Mouse (Mus musculus): ENCODE measurements around the gene Itprid1. TPM values are rescaled to one million over a fixed set of nuclear protein-coding genes. Genes with fewer than 3 reads are reported as not detected.
A peak's percentile ranks its signal among the peaks of the same experiment; 100 is the strongest.

The Itprid1 gene
- total RNA-seq, 1 experiment from 2014 or later, result not detected

GRCm38 (mm10) chr6:55879356-55879960 is 42.8 kb downstream of the Itprid1 start:
- ATAC-seq (replicated peaks; ENCODE audit: low read depth, poor library complexity, severe bottlenecking), result no peak

GRCm38 (mm10) chr6:55880886-55881285 is 44.2 kb downstream of the Itprid1 start:
- ATAC-seq (replicated peaks; ENCODE audit: low read depth, poor library complexity, severe bottlenecking), result no peak

- no peak for ATAC-seq (replicated peaks; ENCODE audit: low read depth, poor library complexity, severe bottlenecking)
Observed at GRCm38 (mm10) chr6:55887598-55887997, 50.9 kb downstream of the Itprid1 start.

GRCm38 (mm10) chr6:55901568-55902328 is 65.1 kb downstream of the Itprid1 start:
- ATAC-seq (replicated peaks; ENCODE audit: low read depth, poor library complexity, severe bottlenecking), result no peak

GRCm38 (mm10) chr6:55902329-55902605 is 65.6 kb downstream of the Itprid1 start:
- no peak for ATAC-seq (replicated peaks; ENCODE audit: low read depth, poor library complexity, severe bottlenecking)

- ATAC-seq (replicated peaks; ENCODE audit: low read depth, poor library complexity, severe bottlenecking), result no peak
Observed at GRCm38 (mm10) chr6:55919206-55919605, 82.5 kb downstream of the Itprid1 start.

- no peak for ATAC-seq (replicated peaks; ENCODE audit: low read depth, poor library complexity, severe bottlenecking)
Observed at GRCm38 (mm10) chr6:55920282-55920720, 83.6 kb downstream of the Itprid1 start.

- no peak for ATAC-seq (replicated peaks; ENCODE audit: low read depth, poor library complexity, severe bottlenecking)
Observed at GRCm38 (mm10) chr6:55920866-55921630, 84.4 kb downstream of the Itprid1 start.

GRCm38 (mm10) chr6:55944709-55945108 is 108.0 kb downstream of the Itprid1 start:
- ATAC-seq (replicated peaks; ENCODE audit: low read depth, poor library complexity, severe bottlenecking), result no peak

GRCm38 (mm10) chr6:55950345-55951110 is 113.8 kb downstream of the Itprid1 start:
- ATAC-seq (replicated peaks; ENCODE audit: low read depth, poor library complexity, severe bottlenecking), result peak; percentile 83

GRCm38 (mm10) chr6:55972998-55973397 is 136.3 kb downstream of the Itprid1 start:
- ATAC-seq (replicated peaks; ENCODE audit: low read depth, poor library complexity, severe bottlenecking), result peak; percentile 58; the same call in 1 of the 2 replicates

- no peak for ATAC-seq (replicated peaks; ENCODE audit: low read depth, poor library complexity, severe bottlenecking)
Observed at GRCm38 (mm10) chr6:55979766-55980165, 143.1 kb downstream of the Itprid1 start.

GRCm38 (mm10) chr6:56008711-56009110 is 172.0 kb downstream of the Itprid1 start:
- no peak for ATAC-seq (replicated peaks; ENCODE audit: low read depth, poor library complexity, severe bottlenecking)

GRCm38 (mm10) chr6:56012384-56012783 is 175.7 kb downstream of the Itprid1 start:
- no peak for ATAC-seq (replicated peaks; ENCODE audit: low read depth, poor library complexity, severe bottlenecking)

- ATAC-seq (replicated peaks; ENCODE audit: low read depth, poor library complexity, severe bottlenecking), result no peak
Observed at GRCm38 (mm10) chr6:56017291-56017994, 180.7 kb downstream of the Itprid1 start, which contains the start of gene Ppp1r17. TSS of gene Ppp1r17 (plus strand) at chr6:56017497.

GRCm38 (mm10) chr6:56019632-56020031 is 182.9 kb downstream of the Itprid1 start:
- ATAC-seq (replicated peaks; ENCODE audit: low read depth, poor library complexity, severe bottlenecking), result no peak

GRCm38 (mm10) chr6:56025533-56025932 is 188.8 kb downstream of the Itprid1 start:
- 0 out of 2 replicates have a peak, but pooled peaks have one; percentile 58 for ATAC-seq (replicated peaks; ENCODE audit: low read depth, poor library complexity, severe bottlenecking)

GRCm38 (mm10) chr6:56027318-56027717 is 190.6 kb downstream of the Itprid1 start:
- no peak for ATAC-seq (replicated peaks; ENCODE audit: low read depth, poor library complexity, severe bottlenecking)

- no peak for ATAC-seq (replicated peaks; ENCODE audit: low read depth, poor library complexity, severe bottlenecking)
Observed at GRCm38 (mm10) chr6:56027966-56028365, 191.3 kb downstream of the Itprid1 start.

All from common myeloid progenitor, adult 5-6 weeks (primary cell).